Mouse (Mus musculus) fat pad, adult 2 months (tissue): ENCODE data around the gene Slco2a1.

ENCODE experiments used
- DNase-seq: peaks from one replicate; pipeline ENCODE4 v3.0.0-alpha.2; 2011; ENCODE audit warnings: low read depth, low spot score; ENCODE audit errors: extremely low read depth

Slco2a1 gene

DNA sequence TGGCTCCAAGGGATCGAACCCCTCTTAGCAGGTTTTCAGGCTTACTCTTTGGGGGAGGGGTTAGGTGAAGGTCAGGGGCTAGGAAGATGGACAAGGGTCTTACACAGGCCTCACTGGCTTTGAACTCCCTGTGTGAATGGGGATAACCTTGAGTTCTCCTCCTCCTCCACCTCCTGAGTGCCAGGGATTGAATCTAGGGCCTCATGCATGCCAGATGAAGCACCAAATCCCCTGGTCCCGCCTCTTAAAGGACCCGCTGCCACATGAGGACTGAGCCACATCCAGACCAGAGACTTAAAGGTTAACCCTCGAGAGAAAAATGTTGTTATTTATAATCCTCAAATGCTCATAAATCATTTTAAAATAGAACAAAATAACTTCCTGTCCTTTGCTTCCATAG lies 128.4 kb downstream of the Slco2a1 start:
- DNase-seq, result no peak

DNA sequence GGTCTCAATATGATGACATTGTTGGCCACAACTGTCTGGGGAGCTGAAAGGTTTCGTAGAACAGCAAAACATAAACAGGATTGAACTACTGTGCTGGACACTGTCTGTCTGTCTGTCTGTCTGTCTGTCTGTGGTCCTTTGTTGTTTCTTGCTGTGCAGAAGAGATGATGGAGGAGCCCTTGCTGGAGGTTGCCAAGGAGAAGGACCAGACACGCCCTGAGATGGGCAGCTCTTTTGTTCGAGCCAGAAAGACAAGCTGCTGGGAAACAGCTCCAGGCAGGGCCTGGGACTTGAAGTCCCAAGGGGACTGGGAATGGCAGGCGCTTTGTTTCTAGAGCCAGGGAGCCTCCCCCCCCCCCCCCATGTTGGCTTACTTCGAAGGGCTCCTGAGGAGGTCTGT lies 129.0 kb downstream of the Slco2a1 start:
- no peak for DNase-seq

DNA sequence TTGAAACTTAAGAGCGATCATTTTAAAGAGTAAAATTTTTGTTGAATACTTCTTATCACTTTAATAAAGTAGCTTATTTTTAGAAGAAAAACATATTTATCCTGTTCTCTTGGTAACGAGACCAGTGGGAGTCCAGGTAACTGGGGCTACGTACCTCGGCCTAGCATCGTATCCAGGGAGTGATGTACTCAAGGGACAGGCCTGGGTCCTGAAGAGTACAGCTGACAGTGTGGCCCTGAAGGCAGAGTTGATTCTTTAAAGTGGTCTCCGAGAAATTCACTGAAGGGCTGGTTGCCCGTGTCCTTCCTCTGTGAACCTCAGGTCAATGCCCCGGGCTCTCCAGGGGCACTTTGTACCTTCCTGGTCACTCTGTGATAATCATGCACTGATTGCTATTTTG lies 129.4 kb downstream of the Slco2a1 start:
- no peak for DNase-seq

DNA sequence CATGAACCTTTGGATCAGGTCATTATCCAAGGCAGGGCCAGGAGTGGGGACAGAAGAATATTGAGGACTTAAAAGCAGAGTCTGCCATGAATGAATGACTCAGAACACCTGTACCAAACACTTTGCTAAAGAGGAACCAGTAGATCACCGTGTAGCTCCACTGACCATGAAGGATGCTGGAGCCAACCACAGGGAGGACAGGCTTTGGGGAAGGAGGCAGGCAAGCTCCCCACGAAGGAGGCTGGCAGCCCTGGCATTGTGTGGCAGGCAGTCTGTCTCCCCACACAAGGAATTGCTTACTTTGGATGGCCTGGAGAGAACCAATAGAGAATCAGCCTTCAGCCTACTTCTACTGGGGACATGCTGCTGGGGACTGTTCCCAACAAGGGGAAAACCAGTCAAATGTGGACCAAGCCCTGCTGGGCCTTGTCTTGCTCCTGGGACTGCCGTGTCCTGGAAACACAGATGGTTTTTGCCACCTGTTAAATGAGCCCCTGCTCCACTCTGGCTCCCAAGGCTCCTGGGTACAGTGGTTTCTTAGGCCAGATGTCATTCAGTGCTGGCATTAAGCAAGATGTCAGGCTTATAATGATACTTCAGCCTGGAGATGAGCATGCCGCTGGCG lies 130.3 kb downstream of the Slco2a1 start:
- DNase-seq, result no peak

DNA sequence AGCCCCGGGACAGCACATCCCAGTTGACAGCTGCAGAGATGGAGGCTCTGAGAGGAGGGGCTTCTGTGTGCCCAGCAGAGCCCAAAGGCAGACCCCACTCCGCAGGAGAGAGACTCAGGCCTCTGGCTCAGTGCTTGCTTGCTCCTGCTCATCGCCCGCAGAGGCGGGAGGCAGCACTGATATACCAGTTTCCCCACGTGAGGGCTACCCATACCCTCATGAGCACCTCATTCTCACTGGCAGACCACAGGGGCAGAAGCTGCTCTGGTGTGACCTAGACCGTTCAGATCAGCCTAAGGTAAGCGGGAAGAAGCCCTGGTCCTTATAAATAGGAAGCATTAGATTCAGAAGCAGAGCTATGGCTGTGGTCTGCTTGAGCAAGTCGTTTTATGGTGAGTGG lies 131.3 kb downstream of the Slco2a1 start:
- DNase-seq, result no peak

DNA sequence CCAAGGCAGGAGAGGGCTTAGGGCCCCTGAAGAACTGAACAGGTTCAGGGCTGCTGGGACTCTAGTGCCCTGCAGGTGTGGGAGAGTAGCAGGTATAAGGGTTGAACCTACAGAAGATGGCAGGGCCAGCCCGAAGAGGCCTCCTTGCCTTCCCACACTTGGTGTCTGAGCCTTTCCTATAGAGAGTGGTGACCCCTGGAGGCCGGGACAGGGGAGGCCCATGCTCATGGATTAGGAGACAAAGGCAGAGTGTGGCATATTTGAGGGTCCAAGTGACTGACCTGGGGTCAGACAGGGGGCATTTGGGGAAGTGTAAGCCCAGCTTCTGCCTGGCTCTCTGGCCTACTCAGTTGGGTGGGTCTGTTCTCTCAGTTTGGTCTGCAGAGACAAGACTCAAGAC lies 131.7 kb downstream of the Slco2a1 start:
- no peak for DNase-seq

DNA sequence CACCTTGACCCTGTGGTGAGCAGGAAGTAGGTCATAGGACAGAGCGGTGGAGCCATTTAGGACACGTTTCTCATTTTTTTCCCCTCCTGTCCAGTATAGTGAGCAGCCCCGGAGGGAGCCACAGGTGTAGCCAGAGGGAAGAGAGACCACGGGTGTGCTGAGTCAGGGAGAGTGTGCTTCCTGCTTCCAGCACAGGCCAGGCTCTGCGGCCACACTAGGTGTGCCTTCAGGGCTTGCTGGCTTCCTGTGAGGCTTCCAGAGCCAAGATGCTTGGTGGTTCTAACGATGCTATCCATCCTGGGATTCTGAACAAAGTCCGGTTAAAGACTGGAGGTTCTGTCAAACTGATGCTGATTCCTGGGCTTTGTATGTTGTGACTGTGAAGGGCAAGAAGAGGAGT lies 133.0 kb downstream of the Slco2a1 start:
- no peak for DNase-seq

DNA sequence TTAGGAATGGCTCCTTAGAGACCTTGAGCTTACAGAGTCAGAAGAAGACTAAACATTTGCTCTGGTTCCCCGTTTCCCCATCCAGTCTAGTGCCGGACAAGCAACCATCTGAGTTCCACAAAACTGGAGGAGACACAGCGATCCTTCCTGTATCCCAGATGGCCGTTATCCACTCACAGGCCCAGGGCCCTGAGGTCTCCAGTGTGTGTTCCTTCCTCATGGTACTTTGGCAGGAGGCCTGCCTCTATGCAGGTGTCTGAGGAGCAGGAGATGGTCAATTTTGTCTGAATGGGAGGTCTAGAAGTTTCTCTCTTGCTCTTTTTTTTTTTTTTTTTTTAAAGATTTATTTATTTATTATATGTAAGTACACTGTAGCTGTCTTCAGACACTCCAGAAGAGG lies 136.2 kb downstream of the Slco2a1 start:
- no peak for DNase-seq

DNA sequence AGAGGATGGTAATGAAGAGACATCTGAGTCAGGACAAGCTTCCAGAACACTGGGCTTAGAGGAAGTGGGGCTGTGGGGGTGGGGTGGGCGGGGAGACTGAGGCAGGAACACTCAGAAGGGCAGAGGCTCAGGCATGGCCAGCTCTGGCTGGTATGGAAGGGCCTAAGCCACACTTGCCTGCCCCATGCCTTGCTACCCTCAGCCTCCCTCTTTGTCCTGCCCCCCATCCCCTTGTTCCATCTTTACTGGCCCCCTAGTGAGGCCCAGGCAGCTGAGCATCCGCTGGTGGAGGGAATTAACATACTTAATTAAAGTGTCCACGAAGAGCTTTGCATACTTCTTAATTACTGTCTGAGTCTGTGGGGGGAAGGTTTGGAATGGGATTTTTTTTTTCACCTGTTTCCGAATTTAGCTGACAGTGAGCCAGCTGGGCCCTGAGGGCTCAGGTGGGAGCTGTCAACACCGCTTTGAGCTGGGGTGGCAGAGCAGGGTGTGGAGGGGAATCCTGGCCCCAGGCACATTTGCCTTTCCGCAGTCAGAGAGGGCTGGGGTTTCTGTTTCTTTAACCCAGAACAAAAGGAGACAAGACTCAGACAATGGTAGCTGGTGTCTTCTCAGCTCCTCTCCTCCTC lies 145.1 kb downstream of the Slco2a1 start:
- DNase-seq, result no peak

DNA sequence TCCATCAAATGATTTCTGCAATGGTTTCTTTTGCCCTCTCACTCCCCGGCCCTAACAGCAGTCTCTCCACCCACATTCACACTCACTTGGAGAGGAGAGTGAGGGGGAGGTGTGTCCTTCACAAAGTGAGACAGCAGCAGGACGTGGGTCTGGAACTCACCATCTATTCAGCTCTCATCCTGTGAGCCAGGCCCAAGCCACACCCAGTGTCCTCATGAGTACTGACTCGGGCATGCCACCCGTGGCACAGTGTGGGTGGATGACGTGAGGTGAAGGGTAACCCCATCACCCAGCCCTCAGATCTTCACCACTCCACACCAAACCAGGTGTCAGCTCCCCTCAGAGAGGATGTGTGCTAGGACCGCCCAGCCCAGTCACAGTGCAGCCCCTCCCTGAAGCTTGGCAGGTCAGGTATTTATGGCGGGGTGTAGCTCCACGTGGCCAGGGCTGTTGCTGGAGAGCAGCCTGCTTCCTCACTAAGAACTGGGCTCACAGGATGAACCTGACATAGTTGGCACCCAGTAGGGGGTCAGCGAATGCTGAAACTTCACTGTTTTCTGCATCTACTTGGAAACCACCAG lies 146.0 kb downstream of the Slco2a1 start:
- no peak for DNase-seq

DNA sequence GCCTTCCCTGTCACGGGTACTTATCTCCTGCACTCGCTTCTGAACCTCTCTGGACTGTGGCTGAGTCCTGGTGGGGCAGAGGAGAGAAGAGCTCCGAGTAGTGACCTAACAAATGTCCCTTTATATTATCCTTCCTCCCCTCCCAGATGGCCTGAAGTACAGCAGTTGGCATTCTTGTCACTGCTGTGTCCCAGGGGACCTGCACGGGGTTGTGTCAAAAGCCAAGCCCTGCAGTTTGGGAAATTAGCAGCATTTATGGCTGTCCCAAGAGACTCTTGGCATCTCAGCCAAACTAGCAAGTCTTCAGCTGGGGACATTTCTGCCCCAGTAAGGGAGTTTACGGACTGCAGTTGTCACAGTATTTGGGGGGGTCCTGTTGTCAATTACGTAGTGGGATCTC lies 151.0 kb downstream of the Slco2a1 start:
- no peak for DNase-seq

DNA sequence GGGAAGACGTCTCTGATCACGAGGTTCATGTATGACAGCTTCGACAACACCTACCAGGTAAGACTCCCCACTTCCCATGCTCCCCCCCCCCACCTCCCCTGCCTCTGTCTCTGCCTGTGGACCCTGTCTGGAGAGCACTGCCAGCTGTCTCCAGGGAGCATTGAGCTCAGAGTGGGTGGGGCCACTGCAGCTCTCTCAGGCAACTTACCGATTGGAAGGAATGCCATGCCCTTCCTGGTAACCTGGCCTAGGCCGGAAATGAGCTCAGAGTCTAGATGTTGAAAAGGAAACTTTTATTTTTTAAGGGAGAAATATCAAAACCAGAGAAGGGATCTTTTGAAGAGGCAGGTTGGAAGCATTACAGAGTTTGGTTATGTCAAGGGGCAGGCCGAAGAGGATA lies 151.9 kb downstream of the Slco2a1 start:
- DNase-seq, result no peak

DNA sequence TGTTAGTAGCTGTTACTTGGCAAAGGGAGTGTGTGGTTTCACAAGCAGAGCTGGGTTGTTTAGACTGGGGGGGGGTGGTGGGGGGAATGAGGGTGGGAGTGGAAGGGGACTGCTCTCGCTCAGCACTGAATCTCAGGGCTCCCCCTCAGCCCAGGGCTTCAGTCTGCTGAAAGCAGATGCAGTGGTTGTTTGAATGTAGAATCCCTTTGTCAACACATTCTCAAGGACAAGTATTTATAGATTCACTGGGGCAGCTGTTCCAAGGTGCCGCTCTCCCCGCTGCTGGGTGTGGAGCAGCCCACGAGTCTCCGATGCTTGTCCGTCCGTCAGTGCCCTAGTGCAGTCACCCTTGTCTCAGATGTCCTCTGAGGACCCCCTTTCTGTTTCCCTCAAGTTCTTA lies 152.8 kb downstream of the Slco2a1 start:
- no peak for DNase-seq

DNA sequence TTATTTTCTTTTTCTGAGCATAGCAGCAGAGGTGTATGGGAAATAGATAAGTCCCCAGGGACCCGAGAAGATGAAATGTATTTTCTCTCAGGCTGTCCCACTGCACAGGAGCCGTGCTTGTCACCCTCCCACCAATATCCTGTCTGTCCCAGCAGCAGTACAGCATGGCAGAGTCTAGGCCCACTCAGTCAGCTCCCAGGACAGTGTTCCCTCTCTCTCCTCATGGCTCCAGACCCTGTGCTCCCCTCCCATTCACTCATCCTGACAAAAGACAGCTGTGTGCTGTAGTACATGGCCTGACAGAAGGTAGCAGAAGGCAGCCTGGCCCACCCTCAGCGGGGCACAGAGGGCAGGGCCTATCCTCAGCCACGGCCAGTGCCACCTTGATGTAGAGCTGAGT lies 155.4 kb downstream of the Slco2a1 start:
- DNase-seq, result no peak

DNA sequence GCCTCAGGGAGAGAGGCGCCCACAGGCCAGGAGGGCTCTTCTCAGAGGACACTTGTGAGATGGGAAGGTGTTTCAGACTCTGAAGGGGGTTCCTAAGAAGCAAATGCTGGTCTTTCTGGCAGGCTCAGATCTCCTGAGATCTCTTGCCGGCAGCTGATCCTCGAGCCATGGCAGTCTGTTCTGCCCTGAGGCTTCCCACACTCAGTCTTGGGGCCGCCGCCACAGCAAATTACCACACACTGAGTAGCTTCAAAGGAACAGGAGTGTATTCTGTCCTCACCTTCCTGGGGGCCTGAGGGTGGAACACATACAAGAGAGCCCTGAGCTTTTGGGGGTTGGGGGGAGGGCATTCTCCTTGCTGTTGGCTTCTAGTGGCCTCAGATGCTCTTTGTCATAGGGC lies 156.8 kb downstream of the Slco2a1 start:
- no peak for DNase-seq
